Mouse (Mus musculus) stomach, postnatal 0 days (tissue): Measurements from ENCODE around the gene Apool.

Experiments used
- CTCF ChIP-seq: IDR thresholded peaks from 2 replicates; pipeline ENCODE4 v1.5.1; 2016; ENCODE audit warnings: antibody characterized with exemption, low read depth, mild to moderate bottlenecking, moderate library complexity
- EP300 ChIP-seq: optimal IDR thresholded peaks from 2 replicates; pipeline ENCODE3; 2016; ENCODE audit warnings: antibody characterized with exemption

GRCm38 (mm10) chrX:112273550-112273949 lies 37.6 kb upstream of the Apool start:
- TF ChIP-seq CTCF: no peak
- TF ChIP-seq EP300: no peak
